Mouse (Mus musculus) inflammation-experienced regulatory T-cells, adult 6 months (primary cell): ENCODE data around the gene Grn. TPM values are rescaled to one million over a fixed set of nuclear protein-coding genes. Genes with fewer than 3 reads are reported as not detected.

Source experiments
- ATAC-seq: one replicate; pipeline ENCODE4 v1.8.0; 2017
- polyA plus RNA-seq, 3 experiments: library from polyadenylated mRNA; unstranded; fragments of 100-300 nt; shearing (Covaris generic); gene quantifications; one replicate each; pipeline ENCODE4 v1.2.1; 2017

Grn gene
- polyA plus RNA-seq, 3 experiments from 2014 or later, result 21.8 to 32.1 (median 26.1) TPM

- no peak for ATAC-seq
Observed at GRCm38 (mm10) chr11:102444321-102444720, 14.2 kb downstream of the Grn start.

GRCm38 (mm10) chr11:102444781-102445180, 14.7 kb downstream of the Grn start:
- no peak for ATAC-seq

- ATAC-seq, result no peak
Observed at GRCm38 (mm10) chr11:102445264-102445890, 15.3 kb downstream of the Grn start.

GRCm38 (mm10) chr11:102445891-102446361, 15.8 kb downstream of the Grn start:
- no peak for ATAC-seq

- no peak for ATAC-seq
Observed at GRCm38 (mm10) chr11:102446581-102447461, 16.7 kb downstream of the Grn start.

GRCm38 (mm10) chr11:102447497-102447896, 17.4 kb downstream of the Grn start, which contains the start of gene Fam171a2:
Fam171a2 (minus strand) TSS chr11:102447682.
- ATAC-seq, result peak; percentile 61

- no peak for ATAC-seq
Observed at GRCm38 (mm10) chr11:102448327-102448726, 18.2 kb downstream of the Grn start.

GRCm38 (mm10) chr11:102449043-102450008, 19.2 kb downstream of the Grn start:
- ATAC-seq, result no peak

- no peak for ATAC-seq
Observed at GRCm38 (mm10) chr11:102453131-102453530, 23.0 kb downstream of the Grn start.

GRCm38 (mm10) chr11:102455740-102456396, 25.8 kb downstream of the Grn start:
- no peak for ATAC-seq

- no peak for ATAC-seq
Observed at GRCm38 (mm10) chr11:102460541-102460940, 30.4 kb downstream of the Grn start.

GRCm38 (mm10) chr11:102461764-102462163, 31.6 kb downstream of the Grn start:
- ATAC-seq, result no peak

GRCm38 (mm10) chr11:102464901-102465300, 34.8 kb downstream of the Grn start:
- ATAC-seq, result no peak

GRCm38 (mm10) chr11:102465713-102466436, 35.8 kb downstream of the Grn start:
- ATAC-seq, result no peak

- peak; percentile 94 for ATAC-seq
Observed at GRCm38 (mm10) chr11:102467041-102467631, 37.0 kb downstream of the Grn start.

GRCm38 (mm10) chr11:102469648-102470357, 39.7 kb downstream of the Grn start, which contains the start of gene Itga2b:
Itga2b (minus strand) TSS chr11:102470122.
- no peak for ATAC-seq

- ATAC-seq, result no peak
Observed at GRCm38 (mm10) chr11:102475027-102475426, 44.9 kb downstream of the Grn start.

- ATAC-seq, result no peak
Observed at GRCm38 (mm10) chr11:102478671-102479070, 48.6 kb downstream of the Grn start.

GRCm38 (mm10) chr11:102479581-102479980, 49.5 kb downstream of the Grn start:
- no peak for ATAC-seq

- ATAC-seq, result no peak
Observed at GRCm38 (mm10) chr11:102480111-102480510, 50.0 kb downstream of the Grn start.
